Mouse (Mus musculus): Measurements from ENCODE around the gene Dgki. TPM values are rescaled to one million over a fixed set of nuclear protein-coding genes. Genes with fewer than 3 reads are reported as not detected.

Gene Dgki
- polyA plus RNA-seq, 1 experiment, result not detected

DNA sequence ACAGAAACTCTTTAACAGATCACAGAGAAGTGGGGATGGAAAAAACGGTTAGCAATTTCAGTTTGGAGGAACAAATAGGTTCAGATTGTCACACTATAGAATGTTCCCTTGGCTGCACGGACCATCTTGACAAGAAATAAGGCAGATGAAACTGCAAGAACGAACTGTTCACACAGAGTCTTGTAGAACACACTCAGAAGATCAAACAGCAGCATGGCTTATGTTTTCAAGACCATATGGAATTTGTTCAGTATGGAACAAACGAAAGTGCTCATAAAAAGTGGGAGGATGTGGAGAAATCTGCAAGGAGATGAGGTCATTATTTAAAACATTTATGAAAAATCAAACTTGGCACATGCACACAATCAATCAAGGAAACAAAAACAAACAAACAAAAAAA is 431.8 kb downstream of the Dgki start:
- Histone ChIP-seq H3K36me3 (ENCODE audit: control insufficient read depth, insufficient read depth) (no peaks in the 10 kb centered on the region), H3K79me3 (ENCODE audit: low read depth) (no peaks in the 10 kb centered on the region), H3K79me2 (ENCODE audit: control insufficient read depth, insufficient read depth) (no peaks in the 10 kb centered on the region), H3ac (ENCODE audit: control insufficient read depth, insufficient read length, low read depth) (no peak overlapping the region), H3K27me3 (ENCODE audit: control insufficient read depth, insufficient read depth, insufficient read length) (no peaks in the 10 kb centered on the region), H3K4me3 (ENCODE audit: insufficient read depth, poor library complexity, severe bottlenecking) (no peak overlapping the region)
- no peak for TF ChIP-seq FOSL1 (IDR thresholded peaks at IDR 0.05; ENCODE audit: insufficient read depth, low read length, poor library complexity, severe bottlenecking)

DNA sequence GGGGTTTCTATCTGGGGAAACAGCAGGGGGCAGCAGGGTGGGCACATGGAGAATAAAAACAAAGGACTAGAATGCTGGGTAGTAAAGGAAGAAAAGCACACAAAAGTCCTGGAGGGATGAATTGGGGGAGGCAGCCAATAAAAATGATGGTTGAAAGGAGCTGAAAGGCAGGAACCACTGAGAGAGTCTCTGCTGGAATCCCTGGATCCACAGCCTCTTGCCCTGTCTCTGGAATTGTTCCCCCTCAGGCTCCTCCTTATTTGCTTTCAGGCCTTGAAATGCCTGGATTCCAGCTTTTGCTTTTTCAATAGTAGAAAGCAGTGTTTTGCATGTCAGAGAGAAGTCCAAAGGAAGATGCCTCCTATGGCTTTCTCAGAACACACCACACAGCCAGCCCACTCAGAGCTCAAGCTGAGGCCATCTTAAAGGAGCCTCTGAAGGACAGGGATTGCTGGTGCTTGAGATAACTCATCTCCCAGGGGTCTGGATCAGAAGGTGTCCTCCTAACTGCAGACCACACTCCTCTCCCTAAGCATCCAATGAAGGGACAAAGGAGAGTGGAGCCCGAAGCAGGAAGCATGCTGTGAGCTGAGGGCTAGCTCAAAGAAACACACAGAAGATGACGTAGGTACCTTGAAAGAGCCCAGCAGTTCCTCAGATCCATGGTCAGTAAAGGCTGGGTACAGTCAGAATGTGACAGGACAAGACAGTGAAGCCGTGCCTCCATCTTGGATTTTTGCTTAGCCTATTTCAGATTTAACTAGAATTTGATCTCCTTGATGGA is 441.5 kb downstream of the Dgki start:
- TF ChIP-seq CEBPB (IDR thresholded peaks at IDR 0.05; ENCODE audit: low read depth), result no peak
- TF ChIP-seq USF1 (IDR thresholded peaks at IDR 0.05; ENCODE audit: low read depth), result no peak
- no peak for TF ChIP-seq CTCF (IDR thresholded peaks at IDR 0.05; ENCODE audit: control insufficient read depth, insufficient read depth, insufficient read length)
- no peak for TF ChIP-seq MYOD1 (IDR thresholded peaks at IDR 0.05; ENCODE audit: control insufficient read depth, insufficient read length, low read depth)
- no peak for TF ChIP-seq FOSL1 (IDR thresholded peaks at IDR 0.05; ENCODE audit: insufficient read depth, low read length, poor library complexity, severe bottlenecking)
- no peak for TF ChIP-seq MYOG (IDR thresholded peaks at IDR 0.05; ENCODE audit: control insufficient read depth, extremely low read depth, insufficient read length)
- no peak for TF ChIP-seq MAX (IDR thresholded peaks at IDR 0.05)
- H3ac ChIP-seq (ENCODE audit: control insufficient read depth, insufficient read length, low read depth), result no peak overlapping the region
- no peaks in the 10 kb centered on the region for H3K79me3 ChIP-seq (ENCODE audit: low read depth)
- H3K79me2 ChIP-seq (ENCODE audit: control insufficient read depth, insufficient read depth), result no peaks in the 10 kb centered on the region
- no peaks in the 10 kb centered on the region for H3K27me3 ChIP-seq (ENCODE audit: control insufficient read depth, insufficient read depth, insufficient read length)
- H3K4me3 ChIP-seq (ENCODE audit: insufficient read depth, poor library complexity, severe bottlenecking), result no peak overlapping the region
- H3K36me3 ChIP-seq (ENCODE audit: control insufficient read depth, insufficient read depth), result no peaks in the 10 kb centered on the region

DNA sequence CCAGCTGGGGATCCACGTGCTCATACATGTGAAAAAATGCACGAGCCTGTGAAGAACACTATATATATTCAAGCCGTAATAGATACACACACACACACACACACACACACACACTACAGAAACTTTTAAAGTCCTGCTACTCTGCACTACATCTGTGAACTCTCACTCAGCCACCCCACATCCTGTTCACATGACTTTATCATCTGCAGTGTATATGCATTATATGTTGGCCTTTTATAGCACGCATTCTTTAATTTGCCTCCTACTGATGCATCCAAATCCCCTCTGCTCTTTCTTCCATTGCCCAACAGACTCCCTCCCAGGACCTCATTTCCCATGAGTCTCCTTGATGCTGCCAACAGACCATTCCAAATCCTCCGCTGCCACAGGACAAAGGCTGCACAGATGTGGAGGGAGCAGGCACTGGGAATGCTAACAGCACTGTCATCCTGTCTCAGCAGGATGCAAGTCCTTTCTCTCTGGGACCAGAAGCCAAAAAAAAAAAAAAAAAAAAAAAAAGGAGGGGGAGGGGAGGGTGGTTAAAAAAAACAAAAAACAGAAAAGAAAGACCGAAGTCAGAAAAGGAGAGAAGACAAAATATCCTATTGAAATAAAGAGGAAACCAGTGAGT is 442.2 kb downstream of the Dgki start:
- H3K36me3 ChIP-seq (ENCODE audit: control insufficient read depth, insufficient read depth), result no peaks in the 10 kb centered on the region
- TF ChIP-seq FOSL1 (IDR thresholded peaks at IDR 0.05; ENCODE audit: insufficient read depth, low read length, poor library complexity, severe bottlenecking) (no peak), CEBPB (IDR thresholded peaks at IDR 0.05; ENCODE audit: low read depth) (no peak), MYOD1 (IDR thresholded peaks at IDR 0.05; ENCODE audit: control insufficient read depth, insufficient read length, low read depth) (no peak), MYOG (IDR thresholded peaks at IDR 0.05; ENCODE audit: control insufficient read depth, extremely low read depth, insufficient read length) (no peak), USF1 (IDR thresholded peaks at IDR 0.05; ENCODE audit: low read depth) (no peak)
- H3K4me3 ChIP-seq (ENCODE audit: insufficient read depth, poor library complexity, severe bottlenecking), result no peak overlapping the region
- H3ac ChIP-seq (ENCODE audit: control insufficient read depth, insufficient read length, low read depth), result no peak overlapping the region
- no peaks in the 10 kb centered on the region for H3K27me3 ChIP-seq (ENCODE audit: control insufficient read depth, insufficient read depth, insufficient read length)
- H3K79me2 ChIP-seq (ENCODE audit: control insufficient read depth, insufficient read depth), result no peaks in the 10 kb centered on the region
- H3K79me3 ChIP-seq (ENCODE audit: low read depth), result no peaks in the 10 kb centered on the region

DNA sequence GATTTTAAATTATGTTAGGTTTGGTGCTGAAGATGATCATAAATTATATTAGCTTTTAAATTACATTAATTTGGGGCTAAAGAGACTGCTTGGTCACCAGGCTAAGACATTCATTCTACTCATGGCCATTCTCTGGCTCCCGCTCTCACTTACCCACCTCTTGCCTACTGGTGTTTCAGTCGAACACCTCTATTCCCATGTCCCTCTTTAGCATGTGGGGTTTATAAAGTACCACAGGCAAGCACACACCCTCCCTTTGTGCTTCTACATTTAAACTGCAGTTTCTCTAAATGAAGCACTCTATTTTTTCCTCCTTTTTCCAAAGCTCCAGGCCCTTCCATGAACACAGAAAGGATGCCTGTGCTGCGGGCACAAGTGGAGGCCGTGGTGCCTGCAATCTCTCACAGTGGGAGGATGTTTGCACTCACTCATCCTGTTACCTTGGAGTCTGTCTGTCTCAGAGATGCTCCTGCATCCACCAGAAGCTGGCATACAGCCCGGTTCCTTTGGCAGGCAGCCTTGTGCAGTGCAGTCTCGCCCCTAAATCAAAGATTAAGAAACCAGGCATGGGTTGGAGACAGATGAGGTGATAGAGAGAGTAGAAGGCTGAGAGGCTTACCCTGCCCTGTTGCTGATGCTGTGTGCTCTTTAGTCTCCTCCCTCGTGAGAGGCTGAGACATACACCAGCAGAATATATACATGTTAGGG is 449.4 kb downstream of the Dgki start:
- H3K79me2 ChIP-seq (ENCODE audit: control insufficient read depth, insufficient read depth), result no peaks in the 10 kb centered on the region
- H3K27me3 ChIP-seq (ENCODE audit: control insufficient read depth, insufficient read depth, insufficient read length), result no peaks in the 10 kb centered on the region
- no peaks in the 10 kb centered on the region for H3K36me3 ChIP-seq (ENCODE audit: control insufficient read depth, insufficient read depth)
- H3ac ChIP-seq (ENCODE audit: control insufficient read depth, insufficient read length, low read depth), result no peak overlapping the region
- H3K79me3 ChIP-seq (ENCODE audit: low read depth), result no peaks in the 10 kb centered on the region
- TF ChIP-seq CEBPB (IDR thresholded peaks at IDR 0.05; ENCODE audit: low read depth) (no peak), MYOD1 (IDR thresholded peaks at IDR 0.05; ENCODE audit: control insufficient read depth, insufficient read length, low read depth) (no peak), USF1 (IDR thresholded peaks at IDR 0.05; ENCODE audit: low read depth) (no peak), CTCF (IDR thresholded peaks at IDR 0.05; ENCODE audit: control insufficient read depth, insufficient read depth, insufficient read length) (no peak), MAX (IDR thresholded peaks at IDR 0.05) (no peak), MYOG (IDR thresholded peaks at IDR 0.05; ENCODE audit: control insufficient read depth, extremely low read depth, insufficient read length) (no peak), FOSL1 (IDR thresholded peaks at IDR 0.05; ENCODE audit: insufficient read depth, low read length, poor library complexity, severe bottlenecking) (no peak)
- no peak overlapping the region for H3K4me3 ChIP-seq (ENCODE audit: insufficient read depth, poor library complexity, severe bottlenecking)

DNA sequence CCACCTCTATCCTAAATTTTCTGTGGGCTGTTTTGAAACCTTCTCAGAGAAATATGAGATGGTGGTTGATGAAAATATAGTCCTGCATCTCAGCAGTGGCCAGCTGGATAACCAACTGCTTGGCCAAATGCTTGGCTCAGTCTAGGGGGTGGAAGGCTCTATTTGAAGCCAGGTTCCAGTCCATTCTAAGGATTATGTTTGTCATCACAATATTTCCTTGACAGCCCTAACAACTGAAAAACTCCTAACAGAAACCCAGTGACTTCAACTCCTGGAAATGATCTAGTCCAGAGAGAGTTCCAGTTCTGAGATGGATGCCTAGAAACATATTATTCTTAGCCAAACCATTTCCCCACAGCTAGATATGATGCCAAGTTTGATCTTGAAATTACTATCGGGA is 454.7 kb downstream of the Dgki start:
- no peaks in the 10 kb centered on the region for H3K36me3 ChIP-seq (ENCODE audit: control insufficient read depth, insufficient read depth)
- no peaks in the 10 kb centered on the region for H3K27me3 ChIP-seq (ENCODE audit: control insufficient read depth, insufficient read depth, insufficient read length)
- TF ChIP-seq CTCF (IDR thresholded peaks at IDR 0.05; ENCODE audit: control insufficient read depth, insufficient read depth, insufficient read length), result no peak
- no peak for TF ChIP-seq CEBPB (IDR thresholded peaks at IDR 0.05; ENCODE audit: low read depth)
- TF ChIP-seq MYOD1 (IDR thresholded peaks at IDR 0.05; ENCODE audit: control insufficient read depth, insufficient read length, low read depth), result no peak
- no peak for TF ChIP-seq USF1 (IDR thresholded peaks at IDR 0.05; ENCODE audit: low read depth)
- TF ChIP-seq MAX (IDR thresholded peaks at IDR 0.05), result no peak
- TF ChIP-seq MYOG (IDR thresholded peaks at IDR 0.05; ENCODE audit: control insufficient read depth, extremely low read depth, insufficient read length), result no peak
- no peak for TF ChIP-seq FOSL1 (IDR thresholded peaks at IDR 0.05; ENCODE audit: insufficient read depth, low read length, poor library complexity, severe bottlenecking)
- no peak overlapping the region for H3ac ChIP-seq (ENCODE audit: control insufficient read depth, insufficient read length, low read depth)
- H3K4me3 ChIP-seq (ENCODE audit: insufficient read depth, poor library complexity, severe bottlenecking), result no peak overlapping the region
- H3K79me2 ChIP-seq (ENCODE audit: control insufficient read depth, insufficient read depth), result no peaks in the 10 kb centered on the region
- no peaks in the 10 kb centered on the region for H3K79me3 ChIP-seq (ENCODE audit: low read depth)
